Mouse (Mus musculus): ENCODE results near the gene H2-Ob. TPM values are rescaled to one million over a fixed set of nuclear protein-coding genes. Genes with fewer than 3 reads are reported as not detected.

H2-Ob gene
- polyA plus RNA-seq, 1 experiment from 2014 or later, result 0.11 TPM

DNA sequence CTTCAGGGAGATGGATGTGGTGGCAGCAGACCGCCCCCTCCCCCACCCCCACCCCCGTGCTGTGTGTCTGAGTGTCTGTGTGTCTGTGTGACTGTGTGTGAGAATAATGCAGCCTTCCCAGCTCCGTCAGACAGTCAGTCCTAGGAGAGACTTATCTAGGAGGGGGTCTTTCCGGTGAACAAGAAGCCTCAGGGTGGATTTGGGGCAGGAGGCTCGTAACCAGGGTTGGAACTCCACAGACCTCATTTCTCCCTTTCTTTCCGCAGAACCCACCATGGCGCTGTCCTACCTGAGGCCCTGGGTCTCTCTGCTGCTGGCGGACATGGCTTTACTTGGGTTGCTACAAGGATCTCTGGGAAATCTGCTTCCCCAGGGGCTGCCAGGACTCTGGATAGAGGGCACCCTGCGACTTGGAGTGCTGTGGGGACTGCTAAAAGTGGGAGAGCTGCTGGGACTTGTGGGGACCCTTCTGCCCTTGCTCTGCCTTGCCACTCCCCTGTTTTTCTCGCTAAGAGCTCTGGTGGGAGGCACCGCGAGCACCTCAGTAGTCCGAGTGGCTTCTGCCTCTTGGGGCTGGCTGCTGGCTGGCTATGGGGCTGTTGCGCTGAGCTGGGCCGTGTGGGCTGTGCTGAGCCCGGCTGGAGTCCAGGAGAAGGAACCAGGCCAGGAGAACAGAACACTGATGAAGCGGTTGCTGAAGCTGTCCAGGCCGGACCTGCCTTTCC is 33.5 kb upstream of the H2-Ob start:
- Histone ChIP-seq H3K27ac (ENCODE audit: low read depth) (no peak overlapping the region), H3K9ac (ENCODE audit: low read length) (peak overlapping the region; percentile 58), H3K4me1 (replicated peaks; ENCODE audit: control insufficient read depth, insufficient read depth, low read length) (peaks cover 5% of the 10 kb centered on the region; the same call in 1 of the 2 replicates), H3K27me3 (replicated peaks; ENCODE audit: control insufficient read depth, insufficient read depth, low read length) (peaks cover 32% of the 10 kb centered on the region), H3K4me3 (ENCODE audit: low read depth, low read length) (peak overlapping the region; percentile 59), H3K36me3 (ENCODE audit: control insufficient read depth, insufficient read depth, low read length) (no peaks in the 10 kb centered on the region), H3K9me3 (ENCODE audit: control insufficient read depth, low read length) (0 out of 2 replicates have a peak, but pooled peaks cover 3% of the 10 kb centered on the region), H3K4me2 (ENCODE audit: low read length) (peak overlapping the region; percentile 91)
- 13% methylated on average over 18 of the region's 18 CpGs for WGBS
- no peak for DNase-seq (ENCODE audit: low spot score)
- ATAC-seq (replicated peaks; ENCODE audit: low FRiP score, low TSS enrichment, low read depth), result no peak

- no peak overlapping the region for H3K9ac ChIP-seq (ENCODE audit: low read length)
- ATAC-seq (replicated peaks; ENCODE audit: low FRiP score, low TSS enrichment, low read depth), result no peak
- H3K9me3 ChIP-seq (ENCODE audit: control insufficient read depth, low read length), result 0 out of 2 replicates have a peak, but pooled peaks cover 3% of the 10 kb centered on the region
- WGBS, result 14% methylated on average over 9 of the region's 9 CpGs
- no peak for DNase-seq (ENCODE audit: low spot score)
- H3K27me3 ChIP-seq (replicated peaks; ENCODE audit: control insufficient read depth, insufficient read depth, low read length), result peaks cover 32% of the 10 kb centered on the region
- H3K4me3 ChIP-seq (ENCODE audit: low read depth, low read length), result no peak overlapping the region
- H3K4me1 ChIP-seq (replicated peaks; ENCODE audit: control insufficient read depth, insufficient read depth, low read length), result peaks cover 5% of the 10 kb centered on the region; the same call in 1 of the 2 replicates
- H3K4me2 ChIP-seq (ENCODE audit: low read length), result no peak overlapping the region
- no peaks in the 10 kb centered on the region for H3K36me3 ChIP-seq (ENCODE audit: control insufficient read depth, insufficient read depth, low read length)
- H3K27ac ChIP-seq (ENCODE audit: low read depth), result no peak overlapping the region
Measured at GRCm38 (mm10) chr17:34205746-34206176, 32.9 kb upstream of the H2-Ob start.

GRCm38 (mm10) chr17:34206731-34207130 is 32.0 kb upstream of the H2-Ob start:
- ATAC-seq (replicated peaks; ENCODE audit: low FRiP score, low TSS enrichment, low read depth) (no peak), DNase-seq (ENCODE audit: low spot score) (no peak)
- Histone ChIP-seq H3K4me1 (replicated peaks; ENCODE audit: control insufficient read depth, insufficient read depth, low read length) (peaks cover 5% of the 10 kb centered on the region; the same call in 1 of the 2 replicates), H3K9ac (ENCODE audit: low read length) (no peak overlapping the region), H3K4me2 (ENCODE audit: low read length) (no peak overlapping the region), H3K27ac (ENCODE audit: low read depth) (no peak overlapping the region), H3K27me3 (replicated peaks; ENCODE audit: control insufficient read depth, insufficient read depth, low read length) (peaks cover 37% of the 10 kb centered on the region), H3K9me3 (ENCODE audit: control insufficient read depth, low read length) (0 out of 2 replicates have a peak, but pooled peaks cover 3% of the 10 kb centered on the region), H3K4me3 (ENCODE audit: low read depth, low read length) (no peak overlapping the region), H3K36me3 (ENCODE audit: control insufficient read depth, insufficient read depth, low read length) (no peaks in the 10 kb centered on the region)
- WGBS, result 84% methylated on average over 5 of the region's 5 CpGs

- 0 out of 2 replicates have a peak, but pooled peaks cover 3% of the 10 kb centered on the region for H3K9me3 ChIP-seq (ENCODE audit: control insufficient read depth, low read length)
- DNase-seq (ENCODE audit: low spot score) (no peak), ATAC-seq (replicated peaks; ENCODE audit: low FRiP score, low TSS enrichment, low read depth) (no peak)
- H3K9ac ChIP-seq (ENCODE audit: low read length), result no peak overlapping the region
- H3K4me1 ChIP-seq (replicated peaks; ENCODE audit: control insufficient read depth, insufficient read depth, low read length), result peaks cover 5% of the 10 kb centered on the region; the same call in 1 of the 2 replicates
- no peak overlapping the region for H3K4me2 ChIP-seq (ENCODE audit: low read length)
- no peaks in the 10 kb centered on the region for H3K36me3 ChIP-seq (ENCODE audit: control insufficient read depth, insufficient read depth, low read length)
- H3K4me3 ChIP-seq (ENCODE audit: low read depth, low read length), result no peak overlapping the region
- H3K27me3 ChIP-seq (replicated peaks; ENCODE audit: control insufficient read depth, insufficient read depth, low read length), result peaks cover 45% of the 10 kb centered on the region
- WGBS, result 64% methylated on average over 3 of the region's 3 CpGs
- no peak overlapping the region for H3K27ac ChIP-seq (ENCODE audit: low read depth)
Measured at GRCm38 (mm10) chr17:34207456-34207855, 31.2 kb upstream of the H2-Ob start.

GRCm38 (mm10) chr17:34207866-34208265 is 30.8 kb upstream of the H2-Ob start:
- no peak overlapping the region for H3K9ac ChIP-seq (ENCODE audit: low read length)
- DNase-seq (ENCODE audit: low spot score), result no peak
- no peak for ATAC-seq (replicated peaks; ENCODE audit: low FRiP score, low TSS enrichment, low read depth)
- H3K4me2 ChIP-seq (ENCODE audit: low read length), result no peak overlapping the region
- 0 out of 2 replicates have a peak, but pooled peaks cover 3% of the 10 kb centered on the region for H3K9me3 ChIP-seq (ENCODE audit: control insufficient read depth, low read length)
- H3K27me3 ChIP-seq (replicated peaks; ENCODE audit: control insufficient read depth, insufficient read depth, low read length), result peaks cover 49% of the 10 kb centered on the region
- peaks cover 5% of the 10 kb centered on the region; the same call in 1 of the 2 replicates for H3K4me1 ChIP-seq (replicated peaks; ENCODE audit: control insufficient read depth, insufficient read depth, low read length)
- WGBS, result 96% methylated on average over 9 of the region's 9 CpGs
- H3K36me3 ChIP-seq (ENCODE audit: control insufficient read depth, insufficient read depth, low read length), result no peaks in the 10 kb centered on the region
- H3K4me3 ChIP-seq (ENCODE audit: low read depth, low read length), result no peak overlapping the region
- H3K27ac ChIP-seq (ENCODE audit: low read depth), result no peak overlapping the region

DNA sequence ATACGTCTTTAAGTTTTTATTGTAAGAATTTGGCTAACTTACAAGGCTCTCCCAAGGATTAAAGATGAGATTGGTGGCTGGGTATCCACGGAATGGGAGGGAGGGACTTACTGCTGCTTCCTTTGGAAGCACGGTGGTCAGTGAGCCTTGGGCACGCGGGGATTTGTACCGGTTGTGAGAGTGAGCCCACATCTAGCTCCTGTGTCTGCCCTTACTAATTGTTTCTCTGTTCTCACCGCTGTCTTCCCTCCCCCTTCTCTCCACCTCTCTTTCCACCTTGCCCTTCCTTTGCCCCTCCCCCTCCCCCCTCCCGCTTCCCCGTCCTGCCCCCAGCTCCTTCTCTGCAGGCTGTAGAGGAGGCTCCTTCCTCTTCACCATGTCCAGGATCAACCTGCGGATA is 30.3 kb upstream of the H2-Ob start:
- no peaks in the 10 kb centered on the region for H3K36me3 ChIP-seq (ENCODE audit: control insufficient read depth, insufficient read depth, low read length)
- DNase-seq (ENCODE audit: low spot score) (no peak), ATAC-seq (replicated peaks; ENCODE audit: low FRiP score, low TSS enrichment, low read depth) (no peak)
- H3K27ac ChIP-seq (ENCODE audit: low read depth), result no peak overlapping the region
- no peak overlapping the region for H3K4me2 ChIP-seq (ENCODE audit: low read length)
- peaks cover 50% of the 10 kb centered on the region for H3K27me3 ChIP-seq (replicated peaks; ENCODE audit: control insufficient read depth, insufficient read depth, low read length)
- 0 out of 2 replicates have a peak, but pooled peaks cover 3% of the 10 kb centered on the region for H3K9me3 ChIP-seq (ENCODE audit: control insufficient read depth, low read length)
- 18% methylated on average over 10 of the region's 10 CpGs for WGBS
- no peak overlapping the region for H3K4me3 ChIP-seq (ENCODE audit: low read depth, low read length)
- H3K4me1 ChIP-seq (replicated peaks; ENCODE audit: control insufficient read depth, insufficient read depth, low read length), result peaks cover 5% of the 10 kb centered on the region; the same call in 1 of the 2 replicates
- no peak overlapping the region for H3K9ac ChIP-seq (ENCODE audit: low read length)

DNA sequence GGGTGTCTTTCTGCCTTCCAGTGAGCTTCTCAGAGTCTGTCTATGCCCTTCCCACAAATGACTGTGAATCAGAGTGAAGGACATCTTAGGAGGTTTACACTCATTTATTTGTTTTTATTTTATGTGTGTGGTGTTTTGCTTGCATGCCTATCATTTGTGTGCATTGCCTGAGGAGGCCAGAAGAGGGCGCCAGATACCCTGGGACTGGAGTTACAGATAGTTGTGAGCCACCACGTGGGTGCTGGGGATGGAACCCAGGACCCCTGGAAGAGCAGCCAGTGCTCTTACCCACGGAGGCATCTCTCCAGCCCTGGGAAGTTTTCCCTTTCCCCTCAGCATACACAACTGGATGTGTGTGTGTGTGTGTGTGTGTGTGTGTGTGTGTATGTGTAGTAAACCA is 29.0 kb upstream of the H2-Ob start:
- peaks cover 5% of the 10 kb centered on the region; the same call in 1 of the 2 replicates for H3K4me1 ChIP-seq (replicated peaks; ENCODE audit: control insufficient read depth, insufficient read depth, low read length)
- H3K27ac ChIP-seq (ENCODE audit: low read depth), result no peak overlapping the region
- DNase-seq (ENCODE audit: low spot score) (no peak), ATAC-seq (replicated peaks; ENCODE audit: low FRiP score, low TSS enrichment, low read depth) (no peak)
- no peak overlapping the region for H3K9ac ChIP-seq (ENCODE audit: low read length)
- 51% methylated on average over 3 of the region's 3 CpGs for WGBS
- H3K36me3 ChIP-seq (ENCODE audit: control insufficient read depth, insufficient read depth, low read length), result no peaks in the 10 kb centered on the region
- peaks cover 58% of the 10 kb centered on the region for H3K27me3 ChIP-seq (replicated peaks; ENCODE audit: control insufficient read depth, insufficient read depth, low read length)
- no peak overlapping the region for H3K4me2 ChIP-seq (ENCODE audit: low read length)
- H3K4me3 ChIP-seq (ENCODE audit: low read depth, low read length), result no peak overlapping the region
- H3K9me3 ChIP-seq (ENCODE audit: control insufficient read depth, low read length), result 0 out of 2 replicates have a peak, but pooled peaks cover 3% of the 10 kb centered on the region

- DNase-seq (ENCODE audit: low spot score), result no peak
- no peak for ATAC-seq (replicated peaks; ENCODE audit: low FRiP score, low TSS enrichment, low read depth)
Measured at GRCm38 (mm10) chr17:34210599-34210998, 28.1 kb upstream of the H2-Ob start.

More at GRCm38 (mm10) chr17:34210599-34210998, 28.1 kb upstream of the H2-Ob start:
- Histone ChIP-seq H3K36me3 (ENCODE audit: control insufficient read depth, insufficient read depth, low read length) (no peaks in the 10 kb centered on the region), H3K4me2 (ENCODE audit: low read length) (no peak overlapping the region), H3K27me3 (replicated peaks; ENCODE audit: control insufficient read depth, insufficient read depth, low read length) (peaks cover 51% of the 10 kb centered on the region), H3K9ac (ENCODE audit: low read length) (no peak overlapping the region), H3K4me1 (replicated peaks; ENCODE audit: control insufficient read depth, insufficient read depth, low read length) (no peaks in the 10 kb centered on the region), H3K9me3 (ENCODE audit: control insufficient read depth, low read length) (0 out of 2 replicates have a peak, but pooled peaks cover 3% of the 10 kb centered on the region), H3K27ac (ENCODE audit: low read depth) (no peak overlapping the region), H3K4me3 (ENCODE audit: low read depth, low read length) (no peak overlapping the region)
- WGBS, result 55% methylated on average over 3 of the region's 3 CpGs

All from intestine, embryonic 14.5 days (tissue).